Mouse (Mus musculus) MEL (cell line): ENCODE results near the gene Fcgr1. TPM values are rescaled to one million over a fixed set of nuclear protein-coding genes. Genes with fewer than 3 reads are reported as not detected.
"Not testable (repeated sequence)": the region's sequence is repeated elsewhere in the genome, so short reads cannot be mapped to it uniquely, and the experiment has no call there.

ENCODE experiments used
- DNase-seq: peaks from one replicate; pipeline ENCODE4 v3.0.0; 2011; ENCODE audit warnings: low read depth, low spot score
- H3K27ac ChIP-seq: 2 replicates; pipeline ENCODE4 v1.5.1; 2012; ENCODE audit warnings: low read depth, mild to moderate bottlenecking, control low read depth, low read length, moderate library complexity; ENCODE audit not compliant: control insufficient read depth
- H3K27me3 ChIP-seq, 2 experiments: fragments of 150-350 bp in 1 of 2; sonication (generic) in 1 of 2; 2 replicates each; pipeline ENCODE4 v1.6.1; 2012; ENCODE audit warnings: low read length in 2 of 2, mild to moderate bottlenecking in 2 of 2, improper control_type of control experiment in 1 of 2, moderate library complexity in 1 of 2; ENCODE audit not compliant: insufficient read depth in 2 of 2, control insufficient read depth in 1 of 2
- H3K36me3 ChIP-seq, 2 experiments: 2 replicates each; pipeline ENCODE4 v1.6.1; 2012 to 2014; ENCODE audit warnings: low read length in 2 of 2, improper control_type of control experiment in 1 of 2, inconsistent platforms in 1 of 2, mild to moderate bottlenecking in 1 of 2; ENCODE audit not compliant: insufficient read depth in 2 of 2, control insufficient read depth in 1 of 2
- H3K4me1 ChIP-seq, 2 experiments: fragments of 150-350 bp in 1 of 2; sonication (generic) in 1 of 2; 2 replicates each; pipeline ENCODE4 v1.6.1; 2012; ENCODE audit warnings: low read length in 2 of 2, improper control_type of control experiment in 1 of 2, mild to moderate bottlenecking in 1 of 2; ENCODE audit not compliant: insufficient read depth in 2 of 2, control insufficient read depth in 1 of 2
- H3K4me3 ChIP-seq, 2 experiments: fragments of 150-350 bp in 1 of 2; sonication (generic) in 1 of 2; 2 replicates each; pipeline ENCODE4 v1.5.1; 2012; ENCODE audit warnings: low read depth in 2 of 2, low read length in 2 of 2, mild to moderate bottlenecking in 2 of 2, moderate library complexity in 2 of 2, control low read depth in 1 of 2, improper control_type of control experiment in 1 of 2; ENCODE audit not compliant: control insufficient read depth in 1 of 2, insufficient read depth in 1 of 2
- H3K79me2 ChIP-seq: 2 replicates; pipeline ENCODE4 v1.6.1; 2012; ENCODE audit warnings: mild to moderate bottlenecking, low read length, moderate library complexity; ENCODE audit not compliant: control insufficient read depth, poor library complexity, insufficient read depth
- H3K9ac ChIP-seq: 2 replicates; pipeline ENCODE4 v1.6.1; 2012; ENCODE audit warnings: low read depth, mild to moderate bottlenecking, control low read depth, low read length, moderate library complexity; ENCODE audit not compliant: control insufficient read depth, poor library complexity, severe bottlenecking
- H3K9me3 ChIP-seq: fragments of 150-350 bp; sonication (generic); replicated peaks from 2 replicates; pipeline ENCODE4 v1.6.1; 2012; ENCODE audit warnings: mild to moderate bottlenecking, low read length, improper control_type of control experiment, moderate library complexity; ENCODE audit not compliant: insufficient read depth
- BHLHE40 ChIP-seq: IDR thresholded peaks from 2 replicates; pipeline ENCODE4 v1.6.1; 2012; ENCODE audit warnings: low read depth, mild to moderate bottlenecking, inconsistent platforms, low read length, improper control_type of control experiment, borderline replicate concordance
- CHD2 ChIP-seq: IDR thresholded peaks from 2 replicates; pipeline ENCODE4 v1.6.1; 2011; ENCODE audit warnings: low read length, improper control_type of control experiment
- ELF1 ChIP-seq: IDR thresholded peaks from 2 replicates; pipeline ENCODE4 v1.6.1; 2014; ENCODE audit warnings: low read depth, mild to moderate bottlenecking, inconsistent platforms, low read length, improper control_type of control experiment, moderate library complexity
- EP300 ChIP-seq, 2 experiments: IDR thresholded peaks; 2 replicates each; pipeline ENCODE4 v1.6.1; 2011; ENCODE audit warnings: improper control_type of control experiment in 2 of 2, low read length in 2 of 2, low read depth in 1 of 2, mild to moderate bottlenecking in 1 of 2
- ETS1 ChIP-seq: IDR thresholded peaks from 2 replicates; pipeline ENCODE4 v1.6.1; 2012; ENCODE audit warnings: low read depth, mild to moderate bottlenecking, inconsistent platforms, low read length, improper control_type of control experiment, moderate library complexity
- GABPA ChIP-seq: IDR thresholded peaks from 2 replicates; pipeline ENCODE4 v1.6.1; 2012; ENCODE audit warnings: low read depth, mild to moderate bottlenecking, inconsistent platforms, low read length, improper control_type of control experiment, moderate library complexity
- GATA1 ChIP-seq: IDR thresholded peaks from 2 replicates; pipeline ENCODE4 v1.6.1; 2011; ENCODE audit warnings: low read depth, low read length, improper control_type of control experiment
- HCFC1 ChIP-seq: IDR thresholded peaks from 2 replicates; pipeline ENCODE4 v1.6.1; 2012; ENCODE audit warnings: low read depth, mild to moderate bottlenecking, inconsistent platforms, low read length, improper control_type of control experiment, moderate library complexity
- JUND ChIP-seq: IDR thresholded peaks from 2 replicates; pipeline ENCODE4 v1.6.1; 2011; ENCODE audit warnings: low read depth, mild to moderate bottlenecking, improper control_type of control experiment, low read length
- MAFK ChIP-seq: IDR thresholded peaks from 2 replicates; pipeline ENCODE4 v1.6.1; 2011; ENCODE audit warnings: low read depth, mild to moderate bottlenecking, low read length, improper control_type of control experiment, borderline replicate concordance
- MAX ChIP-seq: IDR thresholded peaks from 2 replicates; pipeline ENCODE4 v1.6.1; 2011; ENCODE audit warnings: low read length, improper control_type of control experiment
- MAZ ChIP-seq: IDR thresholded peaks from 2 replicates; pipeline ENCODE4 v1.6.1; 2012; ENCODE audit warnings: low read depth, mild to moderate bottlenecking, inconsistent platforms, low read length, improper control_type of control experiment
- MEF2A ChIP-seq: IDR thresholded peaks from 2 replicates; pipeline ENCODE4 v1.6.1; 2014; ENCODE audit warnings: low read depth, mild to moderate bottlenecking, inconsistent platforms, low read length, improper control_type of control experiment; ENCODE audit not compliant: poor library complexity, insufficient replicate concordance, severe bottlenecking; ENCODE audit errors: extremely low read depth
- MXI1 ChIP-seq: IDR thresholded peaks from 2 replicates; pipeline ENCODE4 v1.6.1; 2011; ENCODE audit warnings: mild to moderate bottlenecking, low read depth, low read length, improper control_type of control experiment
- MYC ChIP-seq: IDR thresholded peaks from 2 replicates; pipeline ENCODE4 v1.6.1; 2011; ENCODE audit warnings: low read depth, mild to moderate bottlenecking, low read length, improper control_type of control experiment, moderate library complexity
- NELFE ChIP-seq: IDR thresholded peaks from 2 replicates; pipeline ENCODE4 v1.6.1; 2011; ENCODE audit warnings: low read depth, low read length, improper control_type of control experiment
- NRF1 ChIP-seq: IDR thresholded peaks from 2 replicates; pipeline ENCODE4 v1.6.1; 2014; ENCODE audit warnings: low read depth, mild to moderate bottlenecking, inconsistent platforms, low read length, improper control_type of control experiment, moderate library complexity; ENCODE audit not compliant: poor library complexity, insufficient read depth, severe bottlenecking
- POLR2A ChIP-seq, 2 experiments: IDR thresholded peaks; 2 replicates each; pipeline ENCODE4 v1.6.1; 2011 to 2012; ENCODE audit warnings: low read length in 2 of 2, mild to moderate bottlenecking in 2 of 2, control low read depth in 1 of 2, improper control_type of control experiment in 1 of 2, low read depth in 1 of 2, moderate library complexity in 1 of 2; ENCODE audit not compliant: control insufficient read depth in 1 of 2, insufficient read depth in 1 of 2, poor library complexity in 1 of 2
- POLR2AphosphoS2 ChIP-seq: IDR thresholded peaks from 2 replicates; pipeline ENCODE4 v1.6.1; 2011; ENCODE audit warnings: low read length, improper control_type of control experiment
- RAD21 ChIP-seq: IDR thresholded peaks from 2 replicates; pipeline ENCODE4 v1.6.1; 2011; ENCODE audit warnings: mild to moderate bottlenecking, low read depth, low read length, improper control_type of control experiment
- RCOR1 ChIP-seq: IDR thresholded peaks from 2 replicates; pipeline ENCODE4 v1.6.1; 2012; ENCODE audit warnings: low read depth, mild to moderate bottlenecking, inconsistent platforms, low read length, improper control_type of control experiment
- SIN3A ChIP-seq: IDR thresholded peaks from 2 replicates; pipeline ENCODE4 v1.6.1; 2012; ENCODE audit warnings: low read length, improper control_type of control experiment, inconsistent platforms
- SMC3 ChIP-seq: IDR thresholded peaks from 2 replicates; pipeline ENCODE4 v1.6.1; 2011; ENCODE audit warnings: low read depth, low read length, improper control_type of control experiment
- TAL1 ChIP-seq: IDR thresholded peaks from 2 replicates; pipeline ENCODE4 v1.6.1; 2012; ENCODE audit warnings: mild to moderate bottlenecking, inconsistent platforms, low read length, moderate library complexity, mixed read lengths
- TBP ChIP-seq: IDR thresholded peaks from 2 replicates; pipeline ENCODE4 v1.8.0; 2011; ENCODE audit warnings: low read depth, low read length, improper control_type of control experiment
- TCF12 ChIP-seq: IDR thresholded peaks from 2 replicates; pipeline ENCODE4 v1.6.1; 2014; ENCODE audit warnings: low read depth, mild to moderate bottlenecking, inconsistent platforms, low read length, improper control_type of control experiment, moderate library complexity
- USF1 ChIP-seq: IDR thresholded peaks from 2 replicates; pipeline ENCODE4 v1.6.1; 2014; ENCODE audit warnings: low read depth, mild to moderate bottlenecking, inconsistent platforms, low read length, improper control_type of control experiment, moderate library complexity
- ZMIZ1 ChIP-seq: IDR thresholded peaks from 2 replicates; pipeline ENCODE4 v1.6.1; 2012; ENCODE audit warnings: low read depth, mild to moderate bottlenecking, inconsistent platforms, low read length, improper control_type of control experiment, moderate library complexity
- ZNF384 ChIP-seq: IDR thresholded peaks from 2 replicates; pipeline ENCODE4 v1.6.1; 2012; ENCODE audit warnings: low read depth, mild to moderate bottlenecking, inconsistent platforms, low read length, improper control_type of control experiment
- polyA plus RNA-seq, 2 experiments: library from polyadenylated mRNA; stranded (reverse) in 1 of 2; unstranded in 1 of 2; fragments of >175 nt in 1 of 2; fragments of >200 nt in 1 of 2; gene quantifications; 2 replicates each; pipeline versions ENCODE4 v1.2.1 to v1.2.4; 2012; ENCODE audit warnings: low replicate concordance in 2 of 2, low read depth in 1 of 2; ENCODE audit not compliant: insufficient read length in 2 of 2, insufficient read depth in 1 of 2, missing spikeins in 1 of 2
- total RNA-seq: library from RNA; depleted of rRNA; stranded (reverse); fragments of 300-350 nt; gene quantifications from 2 replicates; pipeline ENCODE4 v1.2.3, GENCODE M21; 2012; rRNA removed

The Fcgr1 gene
- 3.4 and 4.7 TPM in 2 replicates for total RNA-seq
- 1 to 10 TPM in 1 of 2 experiments, not detected in 1; 2.8 TPM for polyA plus RNA-seq

GRCm38 (mm10) chr3:96293787-96294186 lies at the start of gene Fcgr1:
Gene Fcgr1, minus strand, starts transcription at chr3:96293969.
- Histone ChIP-seq H3K9ac (peak within 1 kb of the TSS; percentile 36), H3K4me1 (peaks cover 16 to 25% of the 10 kb centered on the region in 2 experiments), H3K27me3 (no peaks in the 10 kb centered on the region), H3K36me3 (peaks cover 0 to 14% of the 10 kb centered on the region in 2 experiments; a peak in 2 of 4 replicates), H3K27ac (peak within 1 kb of the TSS; percentile 72), H3K4me3 (peak within 1 kb of the TSS; percentile 51 to 53), H3K79me2 (no peaks in the 10 kb centered on the region), H3K9me3 (no peaks in the 10 kb centered on the region)
- peak; percentile 96 for DNase-seq
- 0 out of 2 replicates have a peak, but pooled peaks have one; percentile 21 for TF ChIP-seq CHD2
- TF ChIP-seq RCOR1 = peak; percentile 98
- TF ChIP-seq SMC3 = no peak
- TF ChIP-seq BHLHE40 = no peak
- TF ChIP-seq ZMIZ1 = peak; percentile 0; the same call in 1 of the 2 replicates
- peak; percentile 92 to 99 for TF ChIP-seq EP300 (IDR thresholded peaks at IDR 0.05; ENCODE audit: low read depth in 1 of 2, low read length in 2 of 2)
- TF ChIP-seq POLR2AphosphoS2 = peak; percentile 61; the same call in 1 of the 2 replicates
- 0 out of 2 replicates have a peak, but pooled peaks have one; percentile 8 for TF ChIP-seq MAZ
- TF ChIP-seq MAFK = peak; percentile 91
- TF ChIP-seq USF1 = peak; percentile 31; the same call in 1 of the 2 replicates
- TF ChIP-seq TCF12 = peak; percentile 87
- TF ChIP-seq NELFE = peak; percentile 43; the same call in 1 of the 2 replicates
- TF ChIP-seq TAL1 = peak; percentile 96
- TF ChIP-seq NRF1 = no peak
- peak; percentile 46 for TF ChIP-seq ELF1
- peak; percentile 44; the same call in 1 of the 2 replicates for TF ChIP-seq HCFC1
- no peak for TF ChIP-seq MEF2A
- TF ChIP-seq ETS1 = peak; percentile 92
- peak; percentile 90 for TF ChIP-seq MXI1
- peak; percentile 74 for TF ChIP-seq JUND
- no peak for TF ChIP-seq RAD21
- peak; percentile 94 for TF ChIP-seq MAX
- TF ChIP-seq MYC = peak; percentile 96
- peak; percentile 85 for TF ChIP-seq SIN3A
- no peak for TF ChIP-seq GABPA
- TF ChIP-seq TBP = peak; percentile 70; the same call in 1 of the 2 replicates
- peak in 1 of 2 experiments; percentile 60; a peak in 2 of 4 replicates for TF ChIP-seq POLR2A (IDR thresholded peaks at IDR 0.05; ENCODE audit: control insufficient read depth in 1 of 2, insufficient read depth in 1 of 2, low read depth in 1 of 2, low read length in 2 of 2, poor library complexity in 1 of 2)
- TF ChIP-seq ZNF384 = peak; percentile 36; the same call in 1 of the 2 replicates
- peak; percentile 92 for TF ChIP-seq GATA1

- H3K9ac ChIP-seq, H3K27ac ChIP-seq, H3K79me2 ChIP-seq, H3K27me3 ChIP-seq, H3K9me3 ChIP-seq, H3K4me3 ChIP-seq: not testable (repeated sequence)
- H3K36me3 ChIP-seq = peaks cover 0 to 20% of the 10 kb centered on the region in 2 experiments; a peak in 2 of 4 replicates
- peaks cover 6 to 20% of the 10 kb centered on the region in 2 experiments for H3K4me1 ChIP-seq
- peak; percentile 41 for DNase-seq
These were observed 48.9 kb upstream of the Fcgr1 start for GRCm38 (mm10) chr3:96342652-96343051.
